Mouse (Mus musculus): ENCODE results near the gene Grm4.

- TF ChIP-seq POLR2A (IDR thresholded peaks at IDR 0.05; ENCODE audit: borderline replicate concordance, control insufficient read depth, low read depth, low read length), result no peak
- TF ChIP-seq CTCF (IDR thresholded peaks at IDR 0.05; ENCODE audit: control insufficient read depth, insufficient read depth, low read length), result no peak
Measured at GRCm38 (mm10) chr17:27559596-27559995, 38.4 kb upstream of the Grm4 start.
